Mouse (Mus musculus) left cerebral cortex, adult 2 months (tissue): ENCODE measurements around the gene Aldh16a1. TPM values are rescaled to one million over a fixed set of nuclear protein-coding genes. Genes with fewer than 3 reads are reported as not detected.
"Not testable (repeated sequence)": the region's sequence is repeated elsewhere in the genome, so short reads cannot be mapped to it uniquely, and the experiment has no call there.

Experiments
- DNase-seq, 2 experiments: peaks; one replicate each; pipeline ENCODE4 v3.0.0; 2021 to 2022; ENCODE audit warnings: low spot score in 2 of 2, mixed read lengths in 1 of 2; ENCODE audit errors: extremely low spot score in 1 of 2
- H3K27ac ChIP-seq: fragments of 200-600 bp; 2 replicates; pipeline ENCODE4 v1.8.1; 2022
- H3K4me3 ChIP-seq: fragments of 200-600 bp; 2 replicates; pipeline ENCODE4 v1.8.1; 2022
- CTCF ChIP-seq: fragments of 200-600 bp; IDR thresholded peaks from 2 replicates; pipeline ENCODE4 v1.8.1; 2022; ENCODE audit warnings: antibody characterized with exemption, mild to moderate bottlenecking, moderate library complexity
- intact Hi-C: fragments of 180-260 bp; cut with DNase I; formaldehyde crosslinking; loops from one replicate; pipeline ENCODE4 v1.15.1; 2025
- total RNA-seq, 2 experiments: library from RNA; stranded (reverse); gene quantifications; 2 replicates each; pipeline ENCODE4 v1.2.3; 2021

Gene Aldh16a1
- total RNA-seq, 2 experiments from 2014 or later = 15.9 to 23.1 TPM

GRCm38 (mm10) chr7:45104941-45105340, 49.4 kb downstream of the Aldh16a1 start:
- no peak for TF ChIP-seq CTCF
- no peak overlapping the region for H3K27ac ChIP-seq
- DNase-seq = no peak
- intact Hi-C loops = no loop called here
- H3K4me3 ChIP-seq = no peak overlapping the region

DNA sequence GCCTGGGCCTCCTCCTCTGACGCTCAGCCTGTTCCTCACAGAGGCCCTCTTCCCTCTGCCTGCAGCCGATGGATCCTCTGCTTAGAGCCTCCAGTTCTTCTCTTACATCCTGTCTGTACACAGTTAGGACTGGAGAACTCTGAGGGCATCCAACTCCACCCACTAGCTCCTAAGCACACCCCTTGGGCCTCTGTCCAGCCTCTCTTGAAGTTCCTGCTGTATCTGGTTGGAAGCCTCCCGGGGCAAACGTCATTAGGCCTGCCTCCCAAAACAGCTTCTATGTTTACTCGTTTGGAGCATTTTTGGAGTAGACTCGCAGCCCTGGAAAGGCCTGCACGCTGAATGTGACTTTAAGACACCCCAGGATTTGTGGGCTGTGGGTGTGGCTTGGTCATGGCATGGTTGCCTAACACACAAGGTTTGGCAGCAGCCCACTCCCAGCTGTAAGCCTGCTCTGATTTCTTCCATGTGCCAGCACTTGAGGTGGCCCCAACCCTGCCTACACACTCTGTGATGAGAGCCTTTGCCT, 50.7 kb downstream of the Aldh16a1 start, which contains the start of gene Fcgrt:
Fcgrt (minus strand) TSS at position 200 of the 529 bp plus-strand sequence.
- intact Hi-C loops = no loop called here
- DNase-seq = peak; percentile 25 to 46
- TF ChIP-seq CTCF = no peak
- Histone ChIP-seq H3K4me3 (peak within 1 kb of the TSS; percentile 39), H3K27ac (peak within 1 kb of the TSS; percentile 54; the same call in 1 of the 2 replicates)

DNA sequence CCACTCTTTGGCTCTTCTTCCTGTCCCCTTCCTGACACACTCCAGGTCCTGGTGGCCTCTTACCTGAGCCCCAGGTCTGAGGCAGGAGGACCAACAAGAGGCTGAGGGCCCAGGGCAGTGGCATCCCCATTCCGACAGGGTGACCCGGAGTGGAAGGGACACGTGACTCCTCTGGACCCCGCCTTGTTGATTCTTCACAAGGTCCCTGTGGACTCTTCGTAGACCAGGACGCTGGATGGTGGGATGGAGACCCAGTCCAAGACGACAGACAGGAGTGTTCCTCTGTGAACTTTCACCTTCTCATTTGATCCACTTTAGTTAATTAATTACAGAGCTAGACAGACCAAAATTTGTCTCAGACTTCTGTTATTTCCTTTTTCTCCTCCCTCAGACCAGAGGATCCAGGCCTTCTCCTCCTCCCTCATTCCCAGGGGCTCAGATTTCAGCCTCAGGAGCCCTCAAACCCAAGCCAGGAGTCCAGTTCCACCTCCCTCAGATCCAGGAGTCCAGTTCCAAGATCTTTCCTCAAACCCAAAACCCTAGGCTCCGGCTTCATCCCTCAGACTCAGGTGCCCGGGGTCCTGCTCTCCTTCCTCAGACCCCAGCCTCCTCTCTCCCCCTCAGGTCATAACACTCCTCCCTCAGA, 51.3 kb downstream of the Aldh16a1 start:
- no peak for TF ChIP-seq CTCF
- intact Hi-C loops = no loop called here
- Histone ChIP-seq H3K27ac (peak overlapping the region; percentile 54; the same call in 1 of the 2 replicates), H3K4me3 (peak overlapping the region; percentile 39)
- DNase-seq = no peak

DNA sequence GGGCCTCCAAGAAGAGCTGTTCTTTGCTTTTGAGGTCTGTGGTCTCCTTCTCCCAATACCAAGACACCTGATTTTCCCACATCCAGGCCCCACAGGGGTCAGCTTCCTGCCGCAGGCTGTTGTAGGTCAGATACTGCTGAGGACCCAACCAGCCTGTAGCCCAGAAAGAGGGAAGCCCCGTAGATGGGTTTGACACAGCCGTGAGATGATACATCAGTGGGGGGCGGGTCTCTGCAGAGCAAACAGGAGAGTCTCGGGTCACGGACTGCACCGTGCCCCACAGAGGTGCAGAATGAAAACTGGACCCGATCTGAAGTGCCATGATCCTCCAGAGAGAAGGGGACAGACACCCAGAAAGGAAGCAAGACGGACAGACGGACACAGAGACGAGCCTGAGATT, 51.9 kb downstream of the Aldh16a1 start:
- no peak overlapping the region for H3K27ac ChIP-seq
- H3K4me3 ChIP-seq = peak overlapping the region; percentile 39
- no peak for TF ChIP-seq CTCF
- DNase-seq = no peak
- intact Hi-C loops = no loop called here

DNA sequence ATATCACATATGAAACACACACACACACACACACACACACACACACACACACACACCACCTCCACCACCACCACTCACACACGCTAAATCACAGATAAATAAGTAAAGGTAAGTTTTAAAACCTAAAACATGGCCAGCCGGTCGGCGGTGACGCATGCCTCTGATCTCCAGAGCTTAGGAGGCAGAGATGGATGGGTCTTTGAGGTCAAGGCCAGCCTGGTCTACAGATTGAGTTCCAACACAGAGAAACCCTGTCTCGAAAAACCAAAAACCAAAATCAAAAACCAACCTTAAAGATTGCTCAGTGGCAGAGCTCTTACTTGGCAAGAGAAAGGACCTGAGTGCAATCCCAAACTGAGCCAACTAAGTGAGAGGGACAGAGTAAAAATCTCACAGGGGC, 54.3 kb downstream of the Aldh16a1 start:
- TF ChIP-seq CTCF = no peak
- DNase-seq = no peak
- Histone ChIP-seq H3K4me3 (no peak overlapping the region), H3K27ac (no peak overlapping the region)
- intact Hi-C loops = no loop called here

DNA sequence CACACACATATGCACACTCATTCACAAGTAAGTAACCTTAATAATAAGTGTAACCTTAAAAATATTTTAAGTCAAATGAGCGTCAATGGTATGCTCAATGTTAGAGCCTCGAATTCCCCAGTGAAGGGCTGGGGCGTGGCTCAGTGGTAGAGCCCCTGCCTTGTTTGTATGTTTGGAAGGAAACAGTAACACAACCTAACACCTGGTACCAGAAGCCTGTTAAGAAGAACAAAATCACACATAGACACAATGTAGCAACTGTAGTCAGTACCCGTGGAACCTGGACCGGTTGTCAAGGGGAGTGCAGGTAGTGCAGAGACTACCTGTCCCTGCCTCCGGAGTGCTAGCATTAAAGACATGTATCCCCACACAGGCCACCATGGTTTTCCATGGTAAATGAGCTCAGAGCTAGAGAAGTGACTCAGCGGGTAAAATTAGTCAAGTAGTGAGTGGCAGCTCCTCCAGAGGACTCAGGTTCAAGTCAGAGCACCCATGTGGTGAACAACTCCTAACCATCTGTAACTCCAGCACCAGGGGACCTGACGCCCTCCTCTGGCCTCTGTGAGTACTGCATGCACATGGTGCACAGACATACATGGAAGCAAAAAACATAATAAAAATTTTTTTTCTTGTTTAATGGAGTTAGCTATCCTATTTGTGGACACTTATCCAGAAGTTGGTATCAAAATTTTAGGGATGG, 55.7 kb downstream of the Aldh16a1 start:
- Histone ChIP-seq H3K4me3 (no peak overlapping the region), H3K27ac (no peak overlapping the region)
- TF ChIP-seq CTCF = peak; percentile 30
- DNase-seq = no peak
- intact Hi-C loops = no loop called here

- DNase-seq = no peak
- intact Hi-C loops = no loop called here
- no peak overlapping the region for H3K4me3 ChIP-seq
- TF ChIP-seq CTCF = no peak
- no peak overlapping the region for H3K27ac ChIP-seq
Observed at GRCm38 (mm10) chr7:45097479-45097878, 56.9 kb downstream of the Aldh16a1 start.

- H3K4me3 ChIP-seq, H3K27ac ChIP-seq, intact Hi-C loops, DNase-seq: not testable (repeated sequence)
Observed at GRCm38 (mm10) chr7:45095965-45096364, 58.4 kb downstream of the Aldh16a1 start.

- H3K27ac ChIP-seq = no peak overlapping the region
- no peak for TF ChIP-seq CTCF
- intact Hi-C loops = no loop called here
- no peak for DNase-seq
- H3K4me3 ChIP-seq = no peak overlapping the region
Observed at GRCm38 (mm10) chr7:45095367-45095766, 59.0 kb downstream of the Aldh16a1 start.

DNA sequence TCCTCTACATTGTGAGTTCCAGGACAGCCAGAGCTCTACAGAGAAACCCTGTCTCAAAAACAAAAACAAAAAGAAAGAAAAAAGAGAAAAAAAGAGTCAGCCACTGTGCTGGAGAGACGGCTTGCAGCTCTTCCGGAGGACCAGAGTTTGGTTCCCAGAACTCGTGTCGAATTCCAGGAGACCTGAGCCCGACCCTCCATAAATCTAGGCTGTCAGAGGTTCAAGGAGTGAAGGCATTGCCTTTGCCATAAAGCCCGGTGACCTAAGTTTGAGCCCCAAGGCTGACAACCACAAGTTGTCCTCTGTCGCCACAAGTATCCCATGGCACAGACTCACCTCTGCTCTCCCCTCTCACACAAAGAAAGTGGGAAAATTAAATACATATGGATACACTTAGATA, 60.3 kb downstream of the Aldh16a1 start:
- intact Hi-C loops = no loop called here
- no peak for TF ChIP-seq CTCF
- no peak for DNase-seq
- Histone ChIP-seq H3K4me3 (no peak overlapping the region), H3K27ac (no peak overlapping the region)

DNA sequence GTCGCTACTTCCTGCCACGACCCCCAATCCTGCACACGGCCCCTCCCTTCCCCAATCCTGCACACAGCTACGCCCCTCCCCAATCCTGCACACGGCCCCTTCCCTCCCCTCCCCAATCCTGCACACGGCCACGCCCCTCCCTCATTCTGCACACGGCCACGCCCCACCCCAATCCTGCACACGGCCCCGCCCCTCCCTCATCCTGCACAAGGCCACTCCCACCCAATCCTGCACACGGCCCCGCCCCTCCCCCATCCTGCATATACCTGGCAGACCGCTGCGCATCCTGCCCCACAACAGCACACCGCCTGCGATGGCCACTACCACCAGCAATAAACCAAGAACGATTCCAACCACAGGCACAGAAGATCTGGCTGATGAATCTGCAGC, 60.9 kb downstream of the Aldh16a1 start:
- H3K4me3 ChIP-seq = no peak overlapping the region
- no peak for DNase-seq
- H3K27ac ChIP-seq = no peak overlapping the region
- TF ChIP-seq CTCF = no peak
- intact Hi-C loops = no loop called here

GRCm38 (mm10) chr7:45092828-45093515, 61.4 kb downstream of the Aldh16a1 start:
- intact Hi-C loops = no loop called here
- no peak for TF ChIP-seq CTCF
- no peak for DNase-seq
- Histone ChIP-seq H3K27ac (no peak overlapping the region), H3K4me3 (no peak overlapping the region)
